Mouse (Mus musculus): ENCODE data around the gene Parg. TPM values are rescaled to one million over a fixed set of nuclear protein-coding genes. Genes with fewer than 3 reads are reported as not detected.

Parg gene
- total RNA-seq, 2 experiments from 2014 or later, result 16.6 to 20.8 TPM

GRCm38 (mm10) chr14:32321732-32322685 is 120.3 kb downstream of the Parg start, which contains the start of gene Ogdhl:
Gene Ogdhl (plus strand): TSS chr14:32322019.
- DNase-seq, result peak; percentile 53

GRCm38 (mm10) chr14:32323221-32323620 is 121.5 kb downstream of the Parg start:
- no peak for DNase-seq

GRCm38 (mm10) chr14:32327366-32327765 is 125.6 kb downstream of the Parg start:
- DNase-seq, result no peak

GRCm38 (mm10) chr14:32332515-32333445 is 131.0 kb downstream of the Parg start:
- no peak for DNase-seq

GRCm38 (mm10) chr14:32336021-32336420 is 134.3 kb downstream of the Parg start:
- DNase-seq, result no peak

GRCm38 (mm10) chr14:32336547-32336946 is 134.8 kb downstream of the Parg start:
- no peak for DNase-seq

GRCm38 (mm10) chr14:32341823-32342222 is 140.1 kb downstream of the Parg start:
- no peak for DNase-seq

GRCm38 (mm10) chr14:32344176-32344575 is 142.4 kb downstream of the Parg start:
- no peak for DNase-seq

- no peak for DNase-seq
Measured at GRCm38 (mm10) chr14:32344694-32345093, 142.9 kb downstream of the Parg start.

Other genes with a start within 250 kb of the Parg start
- gene Galnt15, start 173.0 kb upstream of the Parg start, total RNA-seq (2021), result 1 to 10 TPM; 3.2 to 6.9 TPM
- 10 to 100 TPM; 21.9 to 22.9 TPM for gene Oxnad1, start 116.6 kb upstream of the Parg start, total RNA-seq (2021)
- 100 to 1,000 TPM; 107 to 108 TPM for gene Dph3, start 116.2 kb upstream of the Parg start, total RNA-seq (2021)
- gene Msmb, start 59.9 kb upstream of the Parg start, total RNA-seq (2021), result not detected
- 10 to 100 TPM; 59.2 to 65.4 TPM for gene Ncoa4, start 42.1 kb upstream of the Parg start, total RNA-seq (2021)
- gene Timm23, start 51 bp upstream of the Parg start, total RNA-seq (2021), result 100 to 1,000 TPM; 173 to 190 TPM
- gene Ogdhl, start 120.1 kb downstream of the Parg start, total RNA-seq (2021), result under 1 TPM; 0.51 to 0.87 TPM
- gene 1700024G13Rik, start 186.4 kb downstream of the Parg start, total RNA-seq (2021), result not detected

Data from gastrocnemius, postnatal 25 days (tissue).